Comparison of ENCODE assay signal across 22 mouse cellular contexts in the genomic region with DNA sequence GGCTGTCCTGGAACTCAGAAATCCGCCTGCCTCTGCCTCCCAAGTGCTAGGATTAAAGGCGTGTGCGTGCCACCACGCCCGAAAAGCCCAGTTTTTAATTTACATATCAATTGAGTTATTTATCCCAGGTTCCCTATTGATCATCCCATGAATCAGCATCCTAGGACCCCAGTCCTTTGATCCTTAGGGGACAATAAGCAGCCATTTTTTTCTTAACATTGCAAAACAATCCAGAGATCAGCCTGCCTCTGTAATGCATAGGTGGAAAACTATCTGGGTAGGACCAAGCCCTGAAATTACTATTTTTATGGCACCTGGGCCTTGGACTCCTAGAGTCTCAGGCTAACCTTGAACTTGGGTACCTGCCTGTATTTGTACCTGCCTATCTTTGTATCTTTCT. TPM values are rescaled to one million over a fixed set of nuclear protein-coding genes. Genes with fewer than 3 reads are reported as not detected.
DNase-seq lines count a peak whose midpoint lies in the region; ATAC-seq and TF ChIP-seq lines count a peak whose summit lies in the region.
"Had no signal": no experiment of that assay in that cellular context is flagged by ENCODE, and none has a peak within 500 bp of the region (broad histone marks: within the 10 kb centered on the region; RNA-seq: fewer than 3 reads in every experiment).

No protein-coding gene starts in this region.

- in situ Hi-C loops in ES-E14 (cut with MboI; ENCODE audit: low sequenced_read_pairs in 2 of 2, unreplicated experiment in 2 of 2) = no loop called here

- H3K36me3 ChIP-seq in ES-Bruce4 (ENCODE audit: control insufficient read depth, insufficient read depth, low read length, poor library complexity, severe bottlenecking) = peaks cover 31% of the 10 kb centered on the region
- H3K36me3 ChIP-seq in ES-E14 (ENCODE audit: control insufficient read depth, insufficient read depth, low read length, poor library complexity, severe bottlenecking) = peaks cover 2% of the 10 kb centered on the region; the same call in 1 of the 2 replicates
- peaks cover 4% of the 10 kb centered on the region; the same call in 1 of the 2 replicates for H3K36me3 ChIP-seq in hindbrain, postnatal 0 days (ENCODE audit: insufficient read depth, low read length)
- H3K36me3 ChIP-seq: embryonic facial prominence, embryonic 12.5 days had no signal

- H3K9me3 ChIP-seq in ES-Bruce4 (replicated peaks; ENCODE audit: control insufficient read depth, insufficient read depth, low read length, poor library complexity, severe bottlenecking) = no peaks in the 10 kb centered on the region
- no peaks in the 10 kb centered on the region for H3K9me3 ChIP-seq in ES-E14 (ENCODE audit: control insufficient read depth, insufficient read depth, low read depth, low read length)
- H3K9me3 ChIP-seq in hindbrain, postnatal 0 days (ENCODE audit: low read length) = no peaks in the 10 kb centered on the region
- H3K9me3 ChIP-seq: embryonic facial prominence, embryonic 10.5 days; embryonic facial prominence, embryonic 12.5 days; forebrain, embryonic 10.5 days; forebrain, embryonic 12.5 days had no signal

- H3K4me1 ChIP-seq in ES-Bruce4 (ENCODE audit: control insufficient read depth, insufficient read depth, low read length) = peaks cover 3% of the 10 kb centered on the region
- H3K4me1 ChIP-seq in ES-E14 (ENCODE audit: control insufficient read depth in 2 of 2, insufficient read depth in 2 of 2, low read length in 2 of 2, poor library complexity in 1 of 2) = peaks cover 2 to 4% of the 10 kb centered on the region in 2 experiments; a peak in 2 of 4 replicates
- no peaks in the 10 kb centered on the region for H3K4me1 ChIP-seq in hindbrain, postnatal 0 days (ENCODE audit: insufficient read depth, low read length)
- H3K4me1 ChIP-seq: embryonic facial prominence, embryonic 10.5 days; embryonic facial prominence, embryonic 12.5 days; forebrain, embryonic 10.5 days; forebrain, embryonic 12.5 days had no signal

- DNase-seq in ES-E14 (ENCODE audit: low read depth, low spot score) (no peak), WW6 (ENCODE audit: low read depth, low spot score) (peak; percentile 79)
- no peak for DNase-seq in gastrocnemius, adult 2 months
- no peak for DNase-seq in testis, postnatal 14 days (ENCODE audit: low spot score)
- no peak for DNase-seq in hindbrain, postnatal 0 days (ENCODE audit: low spot score)
- DNase-seq: adrenal gland, adult 8-10 months; adrenal gland, postnatal 14 days; adrenal gland, postnatal 36 days; cerebellum, adult 11-12 months; cerebellum, adult 2 months; cerebellum, adult 9-10 months; cerebellum, postnatal 10 days; cerebellum, postnatal 25 days had no signal

- H3K4me3 ChIP-seq in ES-Bruce4 (ENCODE audit: low read depth, low read length) = no peak overlapping the region
- no peak overlapping the region for H3K4me3 ChIP-seq in ES-E14 (ENCODE audit: insufficient read depth in 1 of 2, low read depth in 1 of 2, low read length in 2 of 2, poor library complexity in 1 of 2, severe bottlenecking in 1 of 2)
- no peak overlapping the region for H3K4me3 ChIP-seq in gastrocnemius, adult 2 months
- no peak overlapping the region for H3K4me3 ChIP-seq in hindbrain, postnatal 0 days (ENCODE audit: low read length)
- H3K4me3 ChIP-seq: embryonic facial prominence, embryonic 10.5 days; embryonic facial prominence, embryonic 12.5 days; forebrain, embryonic 10.5 days; forebrain, embryonic 12.5 days had no signal

- no peak overlapping the region for H3K4me2 ChIP-seq in hindbrain, postnatal 0 days (ENCODE audit: low read depth, low read length)
- H3K4me2 ChIP-seq: embryonic facial prominence, embryonic 12.5 days; forebrain, embryonic 12.5 days had no signal

- WGBS in hindbrain, postnatal 0 days = 90% methylated on average over 5 of the region's 5 CpGs

- TF ChIP-seq POLR2A in ES-Bruce4 (IDR thresholded peaks at IDR 0.05; ENCODE audit: insufficient read depth, low read length) = no peak

- no peak for ATAC-seq in erythroid progenitor cell, adult 5-6 weeks (replicated peaks; ENCODE audit: low FRiP score, poor library complexity, severe bottlenecking)
- ATAC-seq in hindbrain, postnatal 0 days = no peak
- ATAC-seq: activated CD4-positive, CD25-positive, alpha-beta regulatory T cell, adult 4 months; forebrain, embryonic 14.5 days; forebrain, embryonic 16.5 days had no signal

- 0 out of 2 replicates have a peak, but pooled peaks have one; percentile 64 for TF ChIP-seq EP300 in ES-Bruce4 (IDR thresholded peaks at IDR 0.05; ENCODE audit: insufficient read depth, low read depth, low read length)

- intact Hi-C loops in gastrocnemius, adult 2 months (cut with DNase I) = no loop called here

- H3K27ac ChIP-seq in ES-Bruce4 (ENCODE audit: insufficient read depth, low read length) (peak overlapping the region; percentile 85; the same call in 1 of the 2 replicates), ES-E14 (ENCODE audit: insufficient read depth, low read depth, low read length, poor library complexity, severe bottlenecking) (peak overlapping the region; percentile 94; the same call in 1 of the 2 replicates)
- no peak overlapping the region for H3K27ac ChIP-seq in gastrocnemius, adult 2 months
- H3K27ac ChIP-seq in hindbrain, postnatal 0 days = no peak overlapping the region
- H3K27ac ChIP-seq: embryonic facial prominence, embryonic 10.5 days; embryonic facial prominence, embryonic 12.5 days; forebrain, embryonic 10.5 days; forebrain, embryonic 12.5 days had no signal

- H3K9ac ChIP-seq in ES-Bruce4 (ENCODE audit: low read depth, poor library complexity, severe bottlenecking) (no peak overlapping the region), ES-E14 (ENCODE audit: insufficient read depth, low read depth, low read length, poor library complexity, severe bottlenecking) (no peak overlapping the region)
- H3K9ac ChIP-seq in hindbrain, postnatal 0 days (replicated peaks; ENCODE audit: low read length) = no peak overlapping the region
- H3K9ac ChIP-seq: embryonic facial prominence, embryonic 12.5 days; forebrain, embryonic 12.5 days had no signal

- no peaks in the 10 kb centered on the region for H3K27me3 ChIP-seq in ES-Bruce4 (ENCODE audit: control insufficient read depth, insufficient read depth, low read length, poor library complexity, severe bottlenecking)
- no peaks in the 10 kb centered on the region for H3K27me3 ChIP-seq in hindbrain, postnatal 0 days (ENCODE audit: insufficient read depth, low read length)
- H3K27me3 ChIP-seq: embryonic facial prominence, embryonic 12.5 days; forebrain, embryonic 12.5 days had no signal

- TF ChIP-seq CTCF in ES-Bruce4 (IDR thresholded peaks at IDR 0.05; ENCODE audit: low read depth, low read length) = no peak
- TF ChIP-seq CTCF in gastrocnemius, adult 2 months (IDR thresholded peaks at IDR 0.05) = no peak
- no peak for TF ChIP-seq CTCF in hindbrain, postnatal 0 days (IDR thresholded peaks at IDR 0.05; ENCODE audit: low read depth)

TF ChIP-seq in ES-E14, 5 proteins besides CTCF, POLR2A, EP300 and RAD21 (continues in another document):
- TF ChIP-seq ZC3H11A (IDR thresholded peaks at IDR 0.05; ENCODE audit: borderline replicate concordance, low read depth, low read length) (no peak), MAFK (IDR thresholded peaks at IDR 0.05; ENCODE audit: insufficient read depth, low read depth, low read length) (peak; percentile 90)

RNA-seq across cellular contexts. Expression of gene Ubxn2a, which starts 9.5 kb away (rescaled TPM):
- polyA plus RNA-seq in ES-Bruce4 (2011; ENCODE audit: insufficient read depth, insufficient read length, low read depth, missing spikeins) = 50.3 and 69.4 TPM in 2 replicates
- 67.8 and 93.7 TPM in 2 replicates for total RNA-seq in ES-E14 (2012; rRNA removed)
- 100 to 1,000 TPM; 128 to 133 TPM for total RNA-seq in gastrocnemius, adult 2 months (2021)
- 31.4 and 36.4 TPM in 2 replicates for total RNA-seq in erythroid progenitor cell, adult 5-6 weeks (2015; ENCODE audit: low replicate concordance)
- 44.9 and 72.6 TPM in 2 replicates for total RNA-seq in erythroid progenitor cell, adult 5-6 weeks (2017; ENCODE audit: low replicate concordance)
- 19.0 and 26.1 TPM in 2 replicates for total RNA-seq in hindbrain, postnatal 0 days (2014; rRNA removed)
- 49.2 and 50.8 TPM in 2 replicates for polyA plus RNA-seq in hindbrain, postnatal 0 days (2015; fragmentation: Nextera tagmentation; extraction: Ambion mirVana)

RNA-seq across cellular contexts. Expression of gene Atad2b, which starts 19.1 kb away (rescaled TPM):
- polyA plus RNA-seq in ES-Bruce4 (2011; ENCODE audit: insufficient read depth, insufficient read length, low read depth, missing spikeins) = 28.7 and 34.1 TPM in 2 replicates
- 16.8 and 22.4 TPM in 2 replicates for total RNA-seq in ES-E14 (2012; rRNA removed)
- 10 to 100 TPM; 15.0 to 16.6 TPM for total RNA-seq in gastrocnemius, adult 2 months (2021)
- 72.4 and 96.0 TPM in 2 replicates for total RNA-seq in erythroid progenitor cell, adult 5-6 weeks (2015; ENCODE audit: low replicate concordance)
- 96.5 and 105 TPM in 2 replicates for total RNA-seq in erythroid progenitor cell, adult 5-6 weeks (2017; ENCODE audit: low replicate concordance)
- 25.0 and 30.5 TPM in 2 replicates for total RNA-seq in hindbrain, postnatal 0 days (2014; rRNA removed)
- polyA plus RNA-seq in hindbrain, postnatal 0 days (2015; fragmentation: Nextera tagmentation; extraction: Ambion mirVana) = 8.4 and 8.8 TPM in 2 replicates

RNA-seq across cellular contexts. Expression of gene Mfsd2b, which starts 23.9 kb away (rescaled TPM):
- polyA plus RNA-seq in ES-Bruce4 (2011; ENCODE audit: insufficient read depth, insufficient read length, low read depth, missing spikeins) = 2.2 and 3.1 TPM in 2 replicates
- total RNA-seq in ES-E14 (2012; rRNA removed) = 2.4 and 3.2 TPM in 2 replicates
- total RNA-seq in gastrocnemius, adult 2 months (2021) = under 1 TPM; 0.33 to 0.46 TPM
- 277 and 292 TPM in 2 replicates for total RNA-seq in erythroid progenitor cell, adult 5-6 weeks (2015; ENCODE audit: low replicate concordance)
- 253 and 262 TPM in 2 replicates for total RNA-seq in erythroid progenitor cell, adult 5-6 weeks (2017; ENCODE audit: low replicate concordance)
- total RNA-seq in hindbrain, postnatal 0 days (2014; rRNA removed) = 3.6 and 3.8 TPM in 2 replicates
- polyA plus RNA-seq in hindbrain, postnatal 0 days (2015; fragmentation: Nextera tagmentation; extraction: Ambion mirVana) = 1.5 and 1.8 TPM in 2 replicates

RNA-seq across cellular contexts. Expression of gene Wdcp, which starts 54.9 kb away (rescaled TPM):
- 25.4 and 26.9 TPM in 2 replicates for polyA plus RNA-seq in ES-Bruce4 (2011; ENCODE audit: insufficient read depth, insufficient read length, low read depth, missing spikeins)
- 17.1 and 19.5 TPM in 2 replicates for total RNA-seq in ES-E14 (2012; rRNA removed)
- 1 to 10 TPM; 5.5 to 7.6 TPM for total RNA-seq in gastrocnemius, adult 2 months (2021)
- total RNA-seq in erythroid progenitor cell, adult 5-6 weeks (2015; ENCODE audit: low replicate concordance) = 2.1 and 16.9 TPM in 2 replicates
- total RNA-seq in erythroid progenitor cell, adult 5-6 weeks (2017; ENCODE audit: low replicate concordance) = 0.15 and 0.39 TPM in 2 replicates
- 9.9 and 10.3 TPM in 2 replicates for total RNA-seq in hindbrain, postnatal 0 days (2014; rRNA removed)
- polyA plus RNA-seq in hindbrain, postnatal 0 days (2015; fragmentation: Nextera tagmentation; extraction: Ambion mirVana) = 14.5 and 15.0 TPM in 2 replicates

RNA-seq across cellular contexts. Expression of gene Fkbp1b, which starts 56.6 kb away (rescaled TPM):
- polyA plus RNA-seq in ES-Bruce4 (2011; ENCODE audit: insufficient read depth, insufficient read length, low read depth, missing spikeins) = 17.3 and 17.8 TPM in 2 replicates
- 4.1 and 5.7 TPM in 2 replicates for total RNA-seq in ES-E14 (2012; rRNA removed)
- total RNA-seq in gastrocnemius, adult 2 months (2021) = under 1 TPM; 0.64 to 0.84 TPM
- total RNA-seq in erythroid progenitor cell, adult 5-6 weeks (2015; ENCODE audit: low replicate concordance) = not detected in 2 replicates
- total RNA-seq in erythroid progenitor cell, adult 5-6 weeks (2017; ENCODE audit: low replicate concordance) = 0.15 and 0.90 TPM in 2 replicates
- 73.2 and 77.4 TPM in 2 replicates for total RNA-seq in hindbrain, postnatal 0 days (2014; rRNA removed)
- polyA plus RNA-seq in hindbrain, postnatal 0 days (2015; fragmentation: Nextera tagmentation; extraction: Ambion mirVana) = 101 and 103 TPM in 2 replicates
- polyA plus RNA-seq: activated CD4-positive, CD25-positive, alpha-beta regulatory T cell, adult 4 months had no signal

Comparison
In these comparisons a context has a peak if more than half of its experiments do, and no peak if none do; other contexts are left out.
1. H3K27ac ChIP-seq: peak in ES-Bruce4 (single experiment) and ES-E14 (single experiment); none in gastrocnemius, adult 2 months (single experiment) and hindbrain, postnatal 0 days (single experiment).
2. RNA of gene Mfsd2b, which starts 23.9 kb away (total RNA-seq): 253 to 292 TPM in erythroid progenitor cell, adult 5-6 weeks; 3.6 to 3.8 TPM in hindbrain, postnatal 0 days, 2.4 to 3.2 TPM in ES-E14 and 0.33 to 0.46 TPM in gastrocnemius, adult 2 months; every median in the first group is over 10 times any median in the second.